Mouse (Mus musculus) C2C12 (cell line): Measurements from ENCODE around the gene Pim1. TPM values are rescaled to one million over a fixed set of nuclear protein-coding genes. Genes with fewer than 3 reads are reported as not detected.

Source experiments
- H3K27me3 ChIP-seq: one replicate; pipeline ENCODE4 v1.6.1; 2011; ENCODE audit not compliant: control insufficient read depth, insufficient read depth, insufficient read length
- H3K36me3 ChIP-seq: one replicate; pipeline ENCODE4 v1.6.1; 2011; ENCODE audit not compliant: control insufficient read depth, insufficient read depth
- H3K4me3 ChIP-seq: one replicate; pipeline ENCODE4 v1.5.1; 2011; ENCODE audit warnings: mild to moderate bottlenecking, control low read depth; ENCODE audit not compliant: poor library complexity, insufficient read depth, severe bottlenecking
- H3K79me2 ChIP-seq: one replicate; pipeline ENCODE4 v1.6.1; 2011; ENCODE audit not compliant: control insufficient read depth, insufficient read depth
- H3K79me3 ChIP-seq: one replicate; pipeline ENCODE4 v1.6.1; 2011; ENCODE audit warnings: low read depth, control low read depth
- H3ac ChIP-seq: one replicate; pipeline ENCODE3; 2011; ENCODE audit warnings: low read depth; ENCODE audit not compliant: control insufficient read depth, insufficient read length
- CEBPB ChIP-seq: IDR thresholded peaks from one replicate; pipeline ENCODE4 v1.6.1; 2011; ENCODE audit warnings: low read depth, mild to moderate bottlenecking, control low read depth, moderate library complexity
- CTCF ChIP-seq: IDR thresholded peaks from one replicate; pipeline ENCODE4 v1.5.1; 2011; ENCODE audit not compliant: control insufficient read depth, insufficient read depth, insufficient read length
- FOSL1 ChIP-seq: IDR thresholded peaks from one replicate; pipeline ENCODE4 v1.8.0; 2011; ENCODE audit warnings: mild to moderate bottlenecking, low read length; ENCODE audit not compliant: poor library complexity, insufficient read depth, severe bottlenecking
- MAX ChIP-seq: IDR thresholded peaks from one replicate; pipeline ENCODE4 v1.6.1; 2011; ENCODE audit warnings: mild to moderate bottlenecking, control low read depth
- MYOD1 ChIP-seq: IDR thresholded peaks from one replicate; pipeline ENCODE4 v1.6.1; 2011; ENCODE audit warnings: low read depth; ENCODE audit not compliant: control insufficient read depth, insufficient read length
- MYOG ChIP-seq: IDR thresholded peaks from one replicate; pipeline ENCODE4 v1.6.1; 2011; ENCODE audit not compliant: control insufficient read depth, insufficient read length; ENCODE audit errors: extremely low read depth
- USF1 ChIP-seq: IDR thresholded peaks from one replicate; pipeline ENCODE4 v1.6.1; 2011; ENCODE audit warnings: low read depth, mild to moderate bottlenecking, control low read depth, moderate library complexity
- polyA plus RNA-seq: library from polyadenylated mRNA; unstranded; fragments of >200 nt; fragmentation: generic; extraction: Trizol; gene quantifications from one replicate; pipeline ENCODE4 v1.2.1, GENCODE M21; 2012; ENCODE audit warnings: missing spikeins

The Pim1 gene
- polyA plus RNA-seq, 1 experiment = 4.8 TPM

- Histone ChIP-seq H3K36me3 (peaks cover 7% of the 10 kb centered on the region), H3K4me3 (peak overlapping the region; percentile 42), H3K79me2 (peaks cover 13% of the 10 kb centered on the region), H3K79me3 (peaks cover 5% of the 10 kb centered on the region), H3K27me3 (no peaks in the 10 kb centered on the region), H3ac (peak overlapping the region; percentile 70)
- no peak for TF ChIP-seq CTCF
Observed at GRCm38 (mm10) chr17:29488978-29489970, 1.3 kb upstream of the Pim1 start.

GRCm38 (mm10) chr17:29489971-29490712 lies 411 bp upstream of the Pim1 start:
- Histone ChIP-seq H3K4me3 (peak overlapping the region; percentile 56), H3ac (peak overlapping the region; percentile 70), H3K79me3 (peaks cover 5% of the 10 kb centered on the region), H3K27me3 (no peaks in the 10 kb centered on the region), H3K36me3 (peaks cover 10% of the 10 kb centered on the region), H3K79me2 (peaks cover 13% of the 10 kb centered on the region)
- TF ChIP-seq CTCF = no peak
- TF ChIP-seq MYOD1 = no peak
- no peak for TF ChIP-seq MAX
- TF ChIP-seq FOSL1 = no peak
- no peak for TF ChIP-seq MYOG
- TF ChIP-seq CEBPB = no peak
- no peak for TF ChIP-seq USF1

GRCm38 (mm10) chr17:29491591-29492268 lies 1.2 kb downstream of the Pim1 start:
- peak overlapping the region; percentile 72 for H3ac ChIP-seq
- H3K36me3 ChIP-seq = peaks cover 10% of the 10 kb centered on the region
- no peak for TF ChIP-seq CTCF
- no peak for TF ChIP-seq USF1
- no peak for TF ChIP-seq CEBPB
- TF ChIP-seq FOSL1 = no peak
- no peak for TF ChIP-seq MYOG
- TF ChIP-seq MAX = no peak
- TF ChIP-seq MYOD1 = no peak
- peak overlapping the region; percentile 56 for H3K4me3 ChIP-seq
- no peaks in the 10 kb centered on the region for H3K27me3 ChIP-seq
- H3K79me2 ChIP-seq = peaks cover 13% of the 10 kb centered on the region
- peaks cover 5% of the 10 kb centered on the region for H3K79me3 ChIP-seq

GRCm38 (mm10) chr17:29492269-29493191 lies 2.0 kb downstream of the Pim1 start:
- Histone ChIP-seq H3ac (peak overlapping the region; percentile 28), H3K79me2 (peaks cover 13% of the 10 kb centered on the region), H3K79me3 (peaks cover 5% of the 10 kb centered on the region), H3K27me3 (no peaks in the 10 kb centered on the region), H3K36me3 (peaks cover 10% of the 10 kb centered on the region), H3K4me3 (peak overlapping the region; percentile 56)
- TF ChIP-seq MYOD1 (no peak), FOSL1 (no peak), USF1 (peak; percentile 84), MAX (peak; percentile 70), CTCF (peak; percentile 18), CEBPB (peak; percentile 67), MYOG (no peak)
